Mouse (Mus musculus) lung, postnatal 10 days (tissue): Measurements from ENCODE around the gene Hirip3.
"Not testable (repeated sequence)": the region's sequence is repeated elsewhere in the genome, so short reads cannot be mapped to it uniquely, and the experiment has no call there.

ENCODE experiments used
- DNase-seq: peaks from one replicate; pipeline ENCODE4 v3.0.0; 2021

Gene Hirip3

GRCm38 (mm10) chr7:126856741-126857420 is 4.9 kb upstream of the Hirip3 start:
- DNase-seq = no peak

GRCm38 (mm10) chr7:126860987-126861386 is 785 bp upstream of the Hirip3 start:
- no peak for DNase-seq

- DNase-seq = peak; percentile 96
These were observed 494 bp downstream of the Hirip3 start, which contains the start of gene Ino80e for GRCm38 (mm10) chr7:126862147-126862784. Gene Ino80e, minus strand, starts transcription at chr7:126862377.

GRCm38 (mm10) chr7:126863791-126864190 is 2.0 kb downstream of the Hirip3 start:
- DNase-seq = no peak

- DNase-seq = no peak
These were observed 5.8 kb downstream of the Hirip3 start for GRCm38 (mm10) chr7:126867534-126867933.

GRCm38 (mm10) chr7:126868003-126868402 is 6.2 kb downstream of the Hirip3 start:
- DNase-seq = no peak

GRCm38 (mm10) chr7:126869780-126870519 is 8.2 kb downstream of the Hirip3 start:
- DNase-seq = no peak

GRCm38 (mm10) chr7:126870520-126870891 is 8.7 kb downstream of the Hirip3 start:
- no peak for DNase-seq

GRCm38 (mm10) chr7:126877239-126877638 is 15.5 kb downstream of the Hirip3 start:
- DNase-seq = no peak

- peak; percentile 67 for DNase-seq
These were observed 19.3 kb downstream of the Hirip3 start for GRCm38 (mm10) chr7:126881040-126881439.

- peak; percentile 49 for DNase-seq
These were observed 22.0 kb downstream of the Hirip3 start for GRCm38 (mm10) chr7:126883731-126884181.

GRCm38 (mm10) chr7:126884286-126885164 is 22.8 kb downstream of the Hirip3 start, which contains the start of gene Taok2:
Gene Taok2, minus strand, starts transcription at chr7:126884703.
- peak; percentile 99 for DNase-seq

- no peak for DNase-seq
These were observed 25.5 kb downstream of the Hirip3 start for GRCm38 (mm10) chr7:126887281-126887680.

- peak; percentile 53 for DNase-seq
These were observed 27.1 kb downstream of the Hirip3 start for GRCm38 (mm10) chr7:126888852-126889251.

GRCm38 (mm10) chr7:126896912-126897311 is 35.1 kb downstream of the Hirip3 start:
- DNase-seq = no peak

GRCm38 (mm10) chr7:126897390-126898101 is 35.8 kb downstream of the Hirip3 start:
- DNase-seq = peak; percentile 32

GRCm38 (mm10) chr7:126898102-126898990 is 36.6 kb downstream of the Hirip3 start:
- peak; percentile 97 for DNase-seq

- DNase-seq = not testable (repeated sequence)
These were observed 38.0 kb downstream of the Hirip3 start for GRCm38 (mm10) chr7:126899781-126900180.

- no peak for DNase-seq
These were observed 43.8 kb downstream of the Hirip3 start for GRCm38 (mm10) chr7:126905590-126905989.

- no peak for DNase-seq
These were observed 53.1 kb downstream of the Hirip3 start for GRCm38 (mm10) chr7:126914844-126915243.
